Mouse (Mus musculus): Measurements from ENCODE around the gene Strip1. TPM values are rescaled to one million over a fixed set of nuclear protein-coding genes. Genes with fewer than 3 reads are reported as not detected.

The Strip1 gene
- total RNA-seq, 4 experiments from 2014 or later: 17.4 to 22.6 (median 20.4) TPM

GRCm38 (mm10) chr3:107628551-107628950 is 2.9 kb downstream of the Strip1 start:
- DNase-seq (ENCODE audit: low spot score): no peak

DNA sequence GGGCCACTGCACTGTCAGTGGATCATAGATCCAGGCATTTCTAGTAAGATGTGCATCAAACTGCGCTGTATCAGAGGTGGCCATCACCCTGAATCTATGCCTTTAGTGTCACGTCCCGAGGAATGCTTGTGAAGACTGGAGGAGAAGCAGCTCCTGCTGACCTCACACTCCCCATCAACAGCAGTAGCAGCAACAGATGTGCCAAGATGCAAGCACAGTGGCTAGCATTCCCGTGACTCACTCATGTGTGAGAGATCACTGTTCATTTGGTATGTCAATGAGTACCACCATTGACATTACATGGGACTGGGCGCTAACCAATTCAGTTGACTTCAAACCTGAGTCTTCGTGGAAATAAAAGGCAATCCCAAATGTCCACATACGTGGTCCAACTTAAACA is 3.9 kb downstream of the Strip1 start:
- DNase-seq (ENCODE audit: low spot score): no peak

- DNase-seq (ENCODE audit: low spot score): no peak
These were observed 4.7 kb downstream of the Strip1 start for GRCm38 (mm10) chr3:107626751-107627150.

- DNase-seq (ENCODE audit: low spot score): no peak
These were observed 6.0 kb downstream of the Strip1 start for GRCm38 (mm10) chr3:107625536-107625935.

DNA sequence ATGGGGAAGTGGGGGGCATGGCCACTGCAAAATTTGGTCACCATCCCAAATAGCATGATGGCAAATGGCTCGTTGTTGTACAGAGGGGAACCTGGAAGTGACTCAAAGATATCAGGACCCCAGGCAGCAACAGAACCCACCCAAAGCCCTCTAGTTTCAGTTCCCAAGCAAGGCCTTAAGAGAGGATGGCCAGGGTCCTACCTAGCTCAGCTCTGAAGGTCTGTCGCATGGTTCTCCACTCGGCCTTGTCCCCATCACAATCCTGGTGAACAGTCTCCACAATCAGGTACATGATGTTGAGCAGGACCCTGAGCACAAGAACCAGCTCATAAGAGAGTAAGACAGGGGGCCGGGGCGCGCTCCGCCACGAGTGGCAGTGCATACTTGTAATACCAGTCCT is 7.1 kb downstream of the Strip1 start:
- DNase-seq (ENCODE audit: low spot score): no peak

DNA sequence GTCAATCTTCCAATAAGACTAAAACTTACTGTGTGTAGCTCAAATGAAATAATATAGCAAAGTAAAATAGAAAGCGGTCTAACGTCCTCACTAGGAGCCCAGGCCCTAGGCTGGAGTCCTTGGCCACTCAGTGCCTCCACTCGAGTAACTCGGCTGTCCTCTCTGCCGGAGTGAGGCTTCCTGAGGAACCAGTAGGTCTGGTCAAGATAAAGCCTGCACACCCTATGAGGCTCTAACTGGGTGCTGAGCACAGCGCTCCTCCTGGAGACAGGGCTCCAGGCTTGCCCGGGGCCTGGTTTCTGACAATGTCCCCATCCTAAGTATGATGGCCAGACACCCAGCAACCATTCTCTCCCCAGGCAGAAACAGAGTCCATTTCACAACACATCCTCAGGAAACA is 9.0 kb downstream of the Strip1 start:
- no peak for DNase-seq (ENCODE audit: low spot score)

GRCm38 (mm10) chr3:107621286-107622075 is 10.0 kb downstream of the Strip1 start:
- no peak for DNase-seq (ENCODE audit: low spot score)

- no peak for DNase-seq (ENCODE audit: low spot score)
These were observed 11.6 kb downstream of the Strip1 start for GRCm38 (mm10) chr3:107619911-107620310.

GRCm38 (mm10) chr3:107617800-107618199 is 13.7 kb downstream of the Strip1 start:
- no peak for DNase-seq (ENCODE audit: low spot score)

DNA sequence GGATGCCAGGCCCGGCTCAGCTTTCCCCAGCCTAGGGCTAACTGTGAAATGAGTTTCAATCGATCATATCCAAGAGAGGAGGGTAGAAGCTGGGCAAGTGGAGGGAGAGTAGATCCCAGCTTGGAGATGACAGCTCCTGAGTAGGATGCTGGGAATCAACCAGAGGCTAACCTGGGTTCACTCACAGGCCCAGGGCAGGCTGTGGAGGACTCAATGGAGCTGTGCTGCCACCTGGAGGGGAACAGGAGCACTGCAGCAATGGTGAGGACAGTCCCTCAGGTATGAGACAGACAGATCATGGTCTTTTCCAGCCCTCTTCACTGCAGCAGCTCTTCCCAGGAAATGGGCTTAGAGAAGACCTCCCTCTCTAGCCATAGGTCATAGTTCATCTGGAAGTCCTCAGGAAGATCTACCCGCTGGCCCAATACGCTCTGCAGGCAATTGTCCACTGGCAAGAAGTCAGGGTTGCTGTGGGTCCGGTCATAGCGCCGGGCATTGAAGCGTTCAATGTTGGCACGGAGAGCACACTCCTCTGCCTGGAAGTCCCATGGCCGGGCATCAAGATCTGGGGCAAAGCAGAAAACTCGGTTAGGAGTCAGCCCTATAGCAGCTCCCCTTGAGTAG is 18.5 kb downstream of the Strip1 start:
- peak; percentile 38 for DNase-seq (ENCODE audit: low spot score)

DNA sequence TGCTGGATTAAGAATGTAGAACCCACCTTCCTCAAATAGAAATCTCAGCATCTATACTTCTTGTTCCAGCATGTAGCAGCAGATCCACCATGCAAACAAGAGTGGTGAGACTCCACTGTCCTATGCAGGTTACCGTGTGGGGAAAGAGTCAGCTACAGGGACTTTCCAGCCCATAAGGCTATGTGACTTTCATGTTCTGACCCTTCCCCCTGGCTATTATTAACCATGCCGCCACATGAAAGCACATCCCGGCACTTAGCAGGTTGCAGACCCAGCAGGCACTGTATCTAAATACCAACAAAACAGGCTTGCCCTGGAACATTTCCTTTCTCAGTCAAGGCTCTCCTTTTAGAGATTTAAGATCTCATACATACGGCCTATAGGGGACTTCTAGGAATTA is 20.1 kb downstream of the Strip1 start:
- no peak for DNase-seq (ENCODE audit: low spot score)

- no peak for DNase-seq (ENCODE audit: low spot score)
These were observed 22.1 kb downstream of the Strip1 start for GRCm38 (mm10) chr3:107609376-107609775.

- no peak for DNase-seq (ENCODE audit: low spot score)
These were observed 22.7 kb downstream of the Strip1 start for GRCm38 (mm10) chr3:107608808-107609207.

- DNase-seq (ENCODE audit: low spot score): no peak
These were observed 24.3 kb downstream of the Strip1 start for GRCm38 (mm10) chr3:107607221-107607620.

- DNase-seq (ENCODE audit: low spot score): peak; percentile 19
These were observed 26.2 kb downstream of the Strip1 start for GRCm38 (mm10) chr3:107605304-107605703.

GRCm38 (mm10) chr3:107600127-107600526 is 31.4 kb downstream of the Strip1 start:
- no peak for DNase-seq (ENCODE audit: low spot score)

DNA sequence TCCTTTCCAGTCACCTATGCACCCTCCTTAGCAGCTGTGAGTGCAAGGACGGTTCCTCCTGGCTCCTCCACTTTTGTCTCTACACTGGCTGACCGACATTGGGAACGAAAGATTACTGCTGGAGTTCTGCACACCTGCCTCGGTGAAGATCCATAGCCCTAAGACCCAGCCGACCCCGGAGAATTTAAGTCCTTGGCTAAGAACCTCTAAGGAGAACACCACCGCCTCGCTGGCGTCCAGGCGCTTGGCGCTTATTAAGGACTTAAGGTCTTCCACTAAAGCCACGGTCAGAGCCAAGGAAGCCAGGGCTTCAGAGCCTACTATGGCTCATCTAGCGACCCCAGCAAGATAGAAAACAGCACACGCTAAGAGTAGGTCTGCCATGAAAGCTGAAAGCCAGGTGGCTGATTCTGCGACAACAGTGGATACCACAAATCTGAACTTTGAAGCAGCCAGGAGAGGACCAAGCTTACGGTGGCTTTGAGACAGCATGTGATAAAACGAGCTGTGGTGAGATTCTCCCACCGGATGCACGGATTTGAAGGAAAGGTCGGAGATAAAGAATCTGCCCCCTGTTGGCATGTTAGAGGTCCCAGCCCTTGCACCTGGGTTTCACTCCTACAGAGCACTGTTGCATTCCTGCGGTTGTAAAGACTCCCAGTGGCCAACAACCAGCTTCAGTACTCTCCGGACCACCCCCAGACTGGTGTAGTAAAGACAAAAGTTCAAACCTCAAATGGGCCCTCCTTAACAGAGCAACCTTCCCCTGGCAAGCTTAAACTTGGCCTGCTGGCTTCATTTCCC is 33.7 kb downstream of the Strip1 start:
- no peak for DNase-seq (ENCODE audit: low spot score)

GRCm38 (mm10) chr3:107597134-107597533 is 34.4 kb downstream of the Strip1 start:
- DNase-seq (ENCODE audit: low spot score): no peak

- no peak for DNase-seq (ENCODE audit: low spot score)
These were observed 34.9 kb downstream of the Strip1 start for GRCm38 (mm10) chr3:107596559-107596958.

DNA sequence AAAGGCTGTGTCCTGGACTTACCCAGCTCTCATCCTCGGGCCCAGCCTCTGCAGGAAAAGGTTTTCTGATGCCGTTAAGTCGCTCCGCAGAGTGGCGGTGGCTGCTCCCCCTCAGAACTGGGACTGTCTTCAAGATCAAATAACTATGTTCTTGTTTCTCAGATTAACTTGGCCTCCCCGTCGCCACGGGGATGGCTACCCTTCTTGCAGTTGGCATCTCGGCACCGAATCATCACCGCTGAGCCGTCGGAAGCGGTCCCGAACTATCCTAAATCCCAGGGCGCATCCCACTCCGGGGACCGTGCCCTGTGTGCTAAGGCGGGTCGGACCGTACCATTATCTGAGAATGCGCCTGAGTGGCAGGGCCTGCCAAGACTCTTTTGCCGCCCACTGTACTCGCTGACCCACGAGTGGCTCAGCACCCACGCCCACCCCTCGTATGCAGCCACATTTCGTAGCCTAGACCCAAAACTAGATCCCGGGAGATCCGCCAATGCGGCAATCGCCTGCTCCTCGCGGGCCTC is 35.5 kb downstream of the Strip1 start:
- DNase-seq (ENCODE audit: low spot score): no peak

DNA sequence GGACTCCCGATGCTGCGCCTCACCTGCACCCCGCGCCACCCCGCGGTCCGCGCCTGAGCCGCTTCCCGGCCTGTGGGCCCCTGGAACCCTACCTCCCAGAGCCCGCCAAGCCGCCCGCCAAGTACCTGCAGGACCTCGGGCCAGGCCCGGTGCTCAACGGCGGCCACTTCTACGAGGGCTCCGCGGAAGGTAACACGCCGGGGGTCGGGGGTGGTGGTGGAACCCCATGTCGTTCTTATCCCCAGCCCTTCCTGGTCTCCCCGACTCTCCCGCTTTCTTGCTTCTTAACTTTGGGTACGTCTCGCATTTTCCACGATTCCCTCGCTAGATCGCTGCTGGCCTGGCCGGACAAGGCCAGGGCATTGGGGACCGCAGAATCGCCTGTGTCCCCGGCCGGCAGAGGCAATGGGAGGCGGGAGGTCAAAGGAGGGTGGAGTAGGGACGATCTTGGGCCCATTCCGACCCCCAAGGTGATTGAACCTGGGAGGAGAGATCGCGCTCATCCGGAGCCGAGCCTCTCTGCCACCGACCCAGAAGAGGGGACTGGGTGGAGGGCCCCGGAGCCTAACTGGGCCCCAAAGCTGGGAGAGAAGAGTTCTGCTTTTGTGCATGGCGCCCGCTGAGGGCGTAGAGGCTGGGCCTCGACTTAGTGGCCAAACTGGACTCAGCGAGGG is 36.1 kb downstream of the Strip1 start:
- no peak for DNase-seq (ENCODE audit: low spot score)

Measured in heart, adult 8-10 months (tissue).